Mouse (Mus musculus): Measurements from ENCODE around the gene Cfap74.
"Not testable (repeated sequence)": the region's sequence is repeated elsewhere in the genome, so short reads cannot be mapped to it uniquely, and the experiment has no call there.

The Cfap74 gene

DNA sequence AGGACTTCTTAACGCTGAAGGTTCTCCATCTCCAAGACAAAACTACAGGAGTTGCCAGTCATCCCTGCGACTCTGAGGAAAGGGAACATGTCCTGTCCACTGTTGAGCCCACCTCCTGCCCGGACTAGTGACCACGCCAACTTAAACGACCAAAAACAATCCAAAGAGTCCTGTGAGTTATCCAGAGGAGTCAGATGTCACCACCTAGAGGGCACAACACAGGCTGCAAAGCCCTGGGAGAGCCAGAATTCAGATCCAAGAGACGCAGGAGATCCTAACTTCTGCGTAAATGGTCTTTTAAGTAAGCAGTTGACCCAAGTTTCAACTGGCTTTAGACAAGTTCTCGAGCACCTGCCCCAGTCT, 314 bp upstream of the Cfap74 start:
- no peak for DNase-seq (ENCODE audit: low read depth)

DNA sequence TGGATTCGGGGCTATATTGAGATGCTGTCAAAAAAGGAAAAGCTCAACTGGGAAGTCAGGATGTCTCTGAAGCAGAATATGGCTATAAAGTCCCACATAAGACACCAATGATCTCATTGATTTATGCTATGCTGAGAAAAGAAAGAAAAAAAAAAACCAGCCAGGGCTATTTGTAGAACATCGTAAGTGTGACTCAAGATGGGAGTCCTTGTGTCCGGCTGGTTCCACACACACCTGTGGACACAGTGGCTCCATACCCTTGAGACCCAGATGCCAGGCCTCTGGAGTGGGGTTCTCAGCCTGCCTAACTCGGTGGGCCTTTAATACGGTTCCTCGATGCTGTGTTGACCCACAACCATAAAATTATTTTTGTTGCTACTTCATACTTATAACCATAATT, 3.1 kb downstream of the Cfap74 start:
- no peak for DNase-seq (ENCODE audit: low read depth)

DNA sequence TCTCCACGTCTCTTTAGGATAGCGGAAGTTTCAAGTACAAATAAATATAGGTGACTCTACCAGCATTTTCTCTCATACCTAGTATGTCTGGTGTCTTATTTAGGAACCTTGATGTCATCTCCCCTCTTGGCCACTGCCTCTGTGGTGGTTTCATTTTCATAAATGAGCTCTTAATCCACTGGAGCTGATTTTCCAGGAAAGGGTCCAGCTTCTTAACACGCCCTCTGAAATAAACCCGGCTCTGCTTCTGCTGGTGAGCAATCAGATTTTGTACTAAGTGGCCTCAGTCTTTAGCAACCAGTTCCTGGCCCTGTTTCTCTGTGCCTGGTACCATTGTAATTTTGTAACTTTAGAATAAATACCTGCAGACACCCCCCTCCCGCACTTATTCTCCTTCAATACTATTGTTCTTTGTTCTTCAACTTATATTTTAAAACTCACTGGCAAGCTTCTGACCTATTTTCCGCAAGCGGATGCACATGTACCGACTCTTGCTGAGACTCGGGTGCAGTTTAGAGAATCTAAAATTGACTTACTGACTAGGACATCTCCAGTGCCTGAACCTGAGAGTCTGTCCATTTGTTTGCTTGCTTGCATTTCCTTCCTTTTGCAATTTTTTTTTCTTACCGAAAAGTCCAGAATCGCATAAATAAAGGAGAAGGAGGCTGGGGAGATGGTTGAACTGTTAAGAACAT, 4.8 kb downstream of the Cfap74 start:
- no peak for DNase-seq (ENCODE audit: low read depth)

DNA sequence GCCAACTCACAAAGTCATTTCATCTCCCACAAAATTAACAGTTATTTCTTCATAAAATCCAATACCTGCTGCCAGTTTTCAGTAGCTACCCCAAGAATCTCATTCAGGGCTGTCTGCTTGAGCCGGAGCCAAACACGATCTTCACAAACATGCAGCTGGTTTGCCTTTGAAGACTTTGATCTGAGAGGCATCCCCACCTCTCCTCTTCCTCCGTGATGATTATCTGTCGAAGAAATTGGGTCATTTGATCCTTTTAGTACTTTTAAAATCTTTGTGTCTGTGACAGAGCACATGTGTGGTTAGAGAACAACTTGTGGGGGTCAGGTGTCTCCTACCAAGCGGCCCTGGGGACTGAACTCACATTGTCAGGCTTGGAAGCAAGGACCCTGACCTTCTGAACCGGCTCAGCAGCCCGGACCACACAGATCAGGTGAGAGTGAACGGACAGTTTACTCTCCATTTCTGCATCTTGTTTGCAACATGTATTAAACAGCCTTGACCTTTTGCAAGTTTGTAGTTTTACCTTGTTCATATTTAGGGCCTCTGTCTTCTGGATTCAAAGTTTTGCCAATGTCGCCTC, 5.8 kb downstream of the Cfap74 start:
- DNase-seq (ENCODE audit: low read depth) = no peak

- no peak for DNase-seq (ENCODE audit: low read depth)
Measured at GRCm38 (mm10) chr4:155420137-155420536, 11.1 kb downstream of the Cfap74 start.

- DNase-seq (ENCODE audit: low read depth) = not testable (repeated sequence)
Measured at GRCm38 (mm10) chr4:155421412-155422370, 12.7 kb downstream of the Cfap74 start.

DNA sequence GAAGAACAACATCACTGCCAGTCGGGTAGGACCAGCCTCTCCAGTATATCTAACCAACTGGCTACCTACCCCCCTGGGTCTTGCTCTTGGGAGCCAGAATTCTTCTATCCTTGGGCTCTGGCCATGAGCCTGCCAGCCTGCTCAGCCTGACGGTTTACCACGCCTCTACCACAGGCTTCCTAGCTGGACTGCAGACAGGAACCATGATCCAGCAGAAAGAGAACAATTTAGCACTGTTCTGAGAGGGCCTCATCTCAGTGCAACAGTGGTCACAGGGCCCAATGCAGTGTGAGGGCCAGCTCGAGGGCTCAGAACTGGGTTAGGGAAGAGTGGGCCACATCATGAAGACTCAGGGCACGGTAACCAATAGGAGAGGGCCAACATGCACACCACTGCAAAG, 15.0 kb downstream of the Cfap74 start:
- no peak for DNase-seq (ENCODE audit: low read depth)

GRCm38 (mm10) chr4:155426272-155426671, 17.3 kb downstream of the Cfap74 start:
- DNase-seq (ENCODE audit: low read depth) = no peak

GRCm38 (mm10) chr4:155428442-155428841, 19.5 kb downstream of the Cfap74 start:
- no peak for DNase-seq (ENCODE audit: low read depth)

GRCm38 (mm10) chr4:155429202-155429601, 20.2 kb downstream of the Cfap74 start:
- no peak for DNase-seq (ENCODE audit: low read depth)

DNA sequence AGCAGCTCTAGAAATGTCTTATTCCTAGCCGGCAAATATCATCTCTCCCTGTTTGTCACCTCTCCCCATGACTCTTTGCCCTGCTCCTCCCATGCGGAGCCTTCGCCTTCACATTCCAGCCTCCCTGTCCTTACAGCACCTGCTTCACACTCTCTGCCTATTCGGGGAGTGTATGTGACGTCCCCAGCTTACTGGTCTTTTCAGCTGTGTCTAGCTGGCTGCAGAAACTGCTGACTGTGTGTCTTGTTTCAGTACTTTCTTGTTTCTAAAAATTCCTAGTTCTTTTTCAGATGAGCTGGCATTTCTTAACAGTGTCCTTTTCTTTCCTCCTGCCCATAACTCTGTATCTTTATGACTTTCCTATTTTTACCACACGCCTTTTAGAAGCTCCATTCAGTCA, 23.4 kb downstream of the Cfap74 start:
- no peak for DNase-seq (ENCODE audit: low read depth)

DNA sequence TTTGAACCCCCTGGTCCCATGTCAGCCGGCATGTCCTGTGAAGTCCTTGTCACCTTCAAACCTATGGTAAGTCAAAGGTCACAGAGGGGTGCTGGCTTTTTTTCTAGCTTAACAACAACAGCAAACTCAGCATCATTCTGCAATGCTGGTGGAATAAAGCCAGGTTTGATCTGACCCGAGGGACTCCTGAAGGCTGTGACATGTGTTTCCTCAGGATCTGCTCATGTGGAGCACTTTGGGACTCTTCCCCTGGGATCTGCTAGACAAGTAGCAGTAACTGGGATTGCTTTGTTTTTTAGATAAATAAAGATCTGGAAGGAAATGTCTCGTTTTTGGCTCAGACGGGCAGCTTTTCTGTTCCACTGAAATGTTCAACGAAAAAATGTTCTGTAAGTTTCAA, 25.0 kb downstream of the Cfap74 start:
- no peak for DNase-seq (ENCODE audit: low read depth)

GRCm38 (mm10) chr4:155442808-155443207, 33.8 kb downstream of the Cfap74 start:
- DNase-seq (ENCODE audit: low read depth) = no peak

GRCm38 (mm10) chr4:155451597-155451996, 42.6 kb downstream of the Cfap74 start:
- DNase-seq (ENCODE audit: low read depth) = no peak

DNA sequence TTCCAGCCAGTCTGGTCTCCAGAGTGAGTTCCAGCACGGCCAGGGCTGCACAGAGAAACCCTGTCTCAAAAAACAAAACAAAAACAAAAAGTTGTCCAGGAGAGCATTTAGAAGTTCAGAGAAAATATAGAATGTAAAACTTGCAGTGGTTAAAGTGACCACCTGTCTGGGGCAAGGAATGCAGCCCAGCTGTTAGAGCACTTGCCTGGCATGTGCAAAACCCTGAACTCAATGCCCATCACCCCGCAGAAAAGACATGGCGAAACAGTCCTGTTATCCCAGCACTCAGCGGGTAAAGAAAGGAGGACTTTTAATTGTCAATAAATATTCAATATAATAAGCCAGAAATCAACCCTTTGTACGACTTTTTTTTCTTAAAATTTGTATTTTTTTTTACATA, 49.6 kb downstream of the Cfap74 start:
- no peak for DNase-seq (ENCODE audit: low read depth)

GRCm38 (mm10) chr4:155463050-155463449, 54.1 kb downstream of the Cfap74 start:
- DNase-seq (ENCODE audit: low read depth) = no peak

GRCm38 (mm10) chr4:155463611-155464010, 54.6 kb downstream of the Cfap74 start:
- DNase-seq (ENCODE audit: low read depth) = no peak

GRCm38 (mm10) chr4:155464061-155464460, 55.1 kb downstream of the Cfap74 start:
- DNase-seq (ENCODE audit: low read depth) = no peak

GRCm38 (mm10) chr4:155465607-155466006, 56.6 kb downstream of the Cfap74 start:
- DNase-seq (ENCODE audit: low read depth) = no peak

GRCm38 (mm10) chr4:155466080-155466479, 57.1 kb downstream of the Cfap74 start:
- DNase-seq (ENCODE audit: low read depth) = no peak

- no peak for DNase-seq (ENCODE audit: low read depth)
Measured at GRCm38 (mm10) chr4:155467237-155468010, 58.4 kb downstream of the Cfap74 start.

- peak; percentile 60 for DNase-seq (ENCODE audit: low read depth)
Measured at GRCm38 (mm10) chr4:155468952-155469351, 60.0 kb downstream of the Cfap74 start, which contains the start of gene Tmem52. Gene Tmem52 (plus strand): TSS chr4:155469114.

Data from c-Kit-positive CD71-negative TER-119-negative erythroid progenitor cells, embryonic 14.5 days (primary cell).